Mouse (Mus musculus): ENCODE measurements around the gene Limch1.

GRCm38 (mm10) chr5:66911068-66911467, 165.4 kb downstream of the Limch1 start:
- TF ChIP-seq CHD2 (IDR thresholded peaks at IDR 0.05; ENCODE audit: low read depth, low read length) (no peak), ZC3H11A (IDR thresholded peaks at IDR 0.05; ENCODE audit: borderline replicate concordance, low read depth, low read length) (no peak), HCFC1 (IDR thresholded peaks at IDR 0.05; ENCODE audit: borderline replicate concordance, insufficient read depth, low read length) (no peak), MAFK (IDR thresholded peaks at IDR 0.05; ENCODE audit: insufficient read depth, low read depth, low read length) (no peak)
